Mouse (Mus musculus): ENCODE measurements around the gene Alcam.
A peak's percentile ranks its signal among the peaks of the same experiment; 100 is the strongest.

Gene Alcam

GRCm38 (mm10) chr16:52443055-52443454, 10.8 kb downstream of the Alcam start:
- no peak for DNase-seq (ENCODE audit: low spot score in 2 of 2)

- no peak for DNase-seq (ENCODE audit: low spot score in 2 of 2)
Observed at GRCm38 (mm10) chr16:52439600-52439999, 14.3 kb downstream of the Alcam start.

- no peak for DNase-seq (ENCODE audit: low spot score in 2 of 2)
Observed at GRCm38 (mm10) chr16:52439007-52439406, 14.9 kb downstream of the Alcam start.

- no peak for DNase-seq (ENCODE audit: low spot score in 2 of 2)
Observed at GRCm38 (mm10) chr16:52438216-52438904, 15.5 kb downstream of the Alcam start.

DNA sequence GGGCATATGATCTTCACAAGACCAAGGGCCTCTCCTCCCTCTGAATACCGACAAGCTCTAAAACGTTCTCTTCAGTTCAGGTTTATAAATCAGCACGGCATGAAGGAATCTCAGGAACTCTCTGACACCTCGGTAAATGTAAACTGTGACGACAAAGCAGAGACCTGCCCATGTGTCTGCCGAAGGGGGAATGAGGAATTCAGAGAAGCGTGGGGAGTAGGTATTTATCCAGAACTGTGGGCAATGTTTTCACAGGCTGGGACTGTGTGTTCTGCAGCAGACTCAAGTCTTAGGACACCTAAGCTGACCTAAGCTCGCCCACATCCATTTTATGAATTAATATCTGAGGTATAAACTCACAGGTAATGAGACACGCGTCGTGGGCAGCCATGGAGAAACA, 20.7 kb downstream of the Alcam start:
- DNase-seq (ENCODE audit: low spot score in 2 of 2) = no peak

DNA sequence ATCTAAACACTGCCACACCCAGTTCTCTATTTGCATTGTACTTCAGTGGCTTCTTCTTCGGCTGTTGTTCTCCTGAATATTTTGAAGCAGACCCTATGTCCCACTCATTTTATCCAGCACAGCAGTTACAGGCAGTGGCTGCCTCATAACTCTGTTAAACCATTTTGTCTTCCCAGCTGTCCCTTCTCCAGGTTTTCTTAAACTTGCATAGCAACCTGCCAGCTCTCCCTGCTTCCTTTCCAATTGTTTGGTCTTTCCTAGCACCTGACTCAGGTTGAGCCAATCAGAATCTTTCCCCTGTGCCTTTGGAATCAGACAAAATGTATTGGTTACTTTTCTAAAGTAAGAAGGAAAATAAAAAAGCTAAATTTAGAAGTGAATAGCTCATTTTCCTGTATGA, 21.8 kb downstream of the Alcam start:
- DNase-seq (ENCODE audit: low spot score in 2 of 2) = no peak

- no peak for DNase-seq (ENCODE audit: low spot score in 2 of 2)
Observed at GRCm38 (mm10) chr16:52431590-52431989, 22.3 kb downstream of the Alcam start.

DNA sequence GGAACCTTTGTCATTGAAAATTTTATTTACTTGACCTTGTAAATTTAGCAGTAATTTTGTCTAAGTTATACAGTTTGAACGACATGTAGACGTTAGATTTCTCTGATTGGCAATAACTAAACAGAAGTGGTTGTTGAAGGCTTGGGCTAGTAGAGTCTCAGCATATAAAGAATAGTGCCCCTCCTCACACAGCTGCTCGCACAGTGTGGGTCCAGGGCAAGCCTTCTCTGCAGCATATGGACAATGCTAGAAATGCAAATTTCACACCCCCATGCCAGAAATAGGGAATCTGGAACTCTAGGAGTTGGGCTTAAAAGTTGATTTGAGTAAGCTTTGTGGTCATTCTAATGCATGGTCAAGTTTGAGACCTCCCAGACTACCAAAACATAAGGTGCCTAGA, 23.8 kb downstream of the Alcam start:
- DNase-seq (ENCODE audit: low spot score in 2 of 2) = no peak

- no peak for DNase-seq (ENCODE audit: low spot score in 2 of 2)
Observed at GRCm38 (mm10) chr16:52429661-52430060, 24.2 kb downstream of the Alcam start.

DNA sequence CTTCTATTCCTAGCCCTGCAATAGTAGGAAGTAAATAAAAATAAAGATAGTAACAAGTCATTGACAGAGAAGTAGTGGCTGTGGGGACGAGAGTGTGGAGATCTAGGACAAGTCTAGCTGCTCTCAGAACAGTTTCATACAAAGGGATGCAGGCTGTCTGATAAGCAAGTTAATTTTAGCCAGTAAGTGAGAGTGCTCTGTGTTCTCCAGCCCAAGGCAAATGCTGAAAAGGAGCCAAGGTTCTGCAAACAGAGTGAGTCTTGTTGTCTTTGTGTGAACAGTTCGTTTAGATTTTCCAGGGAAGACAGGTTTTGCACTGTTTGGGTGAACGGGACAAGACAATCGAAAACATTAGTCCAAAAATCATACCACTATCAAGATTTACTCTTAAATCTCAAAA, 25.4 kb downstream of the Alcam start:
- DNase-seq (ENCODE audit: low spot score in 2 of 2) = no peak

DNA sequence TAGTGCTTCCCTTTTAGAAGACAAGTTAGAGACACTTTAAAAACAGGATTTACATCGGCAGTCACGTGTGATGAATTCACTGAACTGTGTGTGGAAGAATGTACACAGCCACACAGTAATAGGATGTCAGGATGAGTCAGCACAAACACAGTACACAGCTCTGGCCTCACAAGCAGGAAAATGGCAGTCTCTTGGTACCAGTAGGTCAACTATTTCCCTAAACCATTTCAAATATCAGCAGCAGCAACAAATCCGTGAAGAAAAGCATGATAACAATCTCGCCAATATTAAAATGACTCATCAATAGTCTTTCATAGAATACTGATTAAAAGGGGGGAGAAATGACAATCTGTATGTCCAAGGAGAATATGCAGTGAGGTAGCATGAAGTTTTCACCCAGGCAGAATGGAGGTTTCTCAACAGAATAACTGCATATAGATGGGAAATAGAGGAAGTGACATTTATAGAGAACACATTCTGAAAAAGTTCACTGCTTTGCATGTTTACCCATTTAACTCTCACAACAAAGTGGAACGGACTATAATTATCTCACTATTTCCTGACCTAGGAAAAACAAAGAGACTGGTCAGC, 35.2 kb downstream of the Alcam start:
- peak in 1 of 2 experiments; percentile 53 for DNase-seq (ENCODE audit: low spot score in 2 of 2)

DNA sequence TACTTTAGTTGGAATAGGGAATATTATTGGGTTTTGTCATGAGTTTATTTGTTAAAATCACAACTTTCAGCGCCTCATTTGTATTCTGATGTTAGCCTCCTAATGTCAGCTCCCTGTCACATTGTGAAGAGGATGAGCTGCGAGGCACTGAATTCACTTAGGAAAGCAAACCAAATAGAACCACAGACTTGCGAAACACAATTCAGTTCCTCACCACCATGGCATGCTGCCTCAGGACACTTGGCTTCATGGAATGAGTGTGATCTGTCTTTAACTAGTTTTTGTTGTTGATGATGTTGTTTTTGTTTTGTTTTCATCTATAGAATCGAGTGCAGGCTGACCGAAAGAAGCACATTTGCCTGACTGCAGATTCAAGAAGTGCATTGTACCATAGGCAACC, 35.9 kb downstream of the Alcam start:
- peak in 1 of 2 experiments; percentile 2 for DNase-seq (ENCODE audit: low spot score in 2 of 2)

GRCm38 (mm10) chr16:52417146-52417545, 36.7 kb downstream of the Alcam start:
- DNase-seq (ENCODE audit: low spot score in 2 of 2) = peak in 1 of 2 experiments; percentile 44

- no peak for DNase-seq (ENCODE audit: low spot score in 2 of 2)
Observed at GRCm38 (mm10) chr16:52413714-52414113, 40.2 kb downstream of the Alcam start.

- no peak for DNase-seq (ENCODE audit: low spot score in 2 of 2)
Observed at GRCm38 (mm10) chr16:52406072-52406471, 47.8 kb downstream of the Alcam start.

DNA sequence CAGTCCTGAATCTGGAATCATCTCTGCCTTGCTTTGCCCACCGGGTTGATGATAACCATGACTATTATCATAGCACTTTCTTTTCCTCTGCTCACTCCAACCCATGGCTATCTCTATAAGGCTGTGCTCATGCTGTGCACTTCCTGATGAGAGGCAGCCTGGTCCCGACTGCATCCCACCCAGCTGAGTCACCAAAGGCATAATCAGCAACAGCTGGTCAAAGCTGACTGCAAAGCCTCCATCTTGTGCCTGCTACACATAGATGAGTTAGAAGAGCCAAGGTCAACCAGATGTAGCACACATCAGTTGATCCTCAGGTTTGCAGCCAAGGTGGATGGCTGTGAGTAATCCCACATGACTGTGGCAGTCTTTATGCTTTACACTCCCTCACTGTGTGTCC, 48.6 kb downstream of the Alcam start:
- DNase-seq (ENCODE audit: low spot score in 2 of 2) = no peak

DNA sequence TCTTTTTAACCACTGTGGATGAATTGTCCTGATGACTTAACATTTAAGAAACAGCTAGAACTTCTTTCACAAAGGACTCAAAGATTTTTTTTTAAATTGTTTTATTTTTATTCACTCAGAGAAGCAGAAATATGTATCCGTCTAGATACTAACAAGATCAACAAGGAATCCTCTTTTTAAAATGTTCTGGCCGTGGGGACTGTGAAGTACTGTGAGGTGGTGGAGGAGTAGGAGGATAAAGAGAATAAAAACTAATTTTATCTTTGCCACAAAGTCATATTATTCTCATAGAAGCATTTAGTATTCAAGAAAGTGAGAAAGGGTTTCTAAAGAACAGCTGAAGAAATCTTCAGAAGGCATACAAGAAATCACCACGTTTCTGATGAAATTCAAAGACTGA, 54.8 kb downstream of the Alcam start:
- DNase-seq (ENCODE audit: low spot score in 2 of 2) = no peak

DNA sequence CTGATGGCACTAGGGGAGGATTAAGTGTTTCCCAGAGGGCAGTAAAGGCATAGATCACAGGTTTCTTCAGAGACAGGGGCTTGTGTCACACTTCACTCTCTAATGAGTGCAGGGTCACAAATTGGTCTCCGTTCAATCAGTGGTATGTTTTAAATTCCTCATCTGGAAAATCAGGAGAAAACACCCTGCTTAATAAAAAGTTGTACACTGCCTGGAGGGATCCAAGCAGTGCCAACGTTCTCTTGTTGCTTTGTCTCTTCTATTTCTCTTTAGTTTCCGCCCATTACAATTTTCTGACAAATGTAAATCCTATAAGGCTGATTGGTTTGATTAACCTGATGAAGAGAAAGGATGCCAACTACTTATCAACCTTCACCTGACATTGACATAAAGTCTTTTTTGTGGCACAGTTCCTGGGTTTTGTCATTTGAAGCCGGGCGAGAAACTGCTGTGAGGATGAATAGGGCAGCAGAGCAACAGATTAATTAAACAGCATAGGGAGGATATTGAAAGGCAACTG, 67.0 kb downstream of the Alcam start:
- DNase-seq (ENCODE audit: low spot score in 2 of 2) = no peak

GRCm38 (mm10) chr16:52383456-52384185, 70.3 kb downstream of the Alcam start:
- DNase-seq (ENCODE audit: low spot score in 2 of 2) = no peak

- no peak for DNase-seq (ENCODE audit: low spot score in 2 of 2)
Observed at GRCm38 (mm10) chr16:52378811-52379597, 74.9 kb downstream of the Alcam start.

GRCm38 (mm10) chr16:52376827-52377226, 77.0 kb downstream of the Alcam start:
- no peak for DNase-seq (ENCODE audit: low spot score in 2 of 2)

GRCm38 (mm10) chr16:52371956-52372355, 81.9 kb downstream of the Alcam start:
- DNase-seq (ENCODE audit: low spot score in 2 of 2) = no peak

Data from natural killer cell, adult 2 months (primary cell).